Mouse (Mus musculus) C2C12 (cell line): Measurements from ENCODE around the gene Msi2. TPM values are rescaled to one million over a fixed set of nuclear protein-coding genes. Genes with fewer than 3 reads are reported as not detected.

Experiments
- H3K27me3 ChIP-seq: one replicate; pipeline ENCODE4 v1.6.1; 2011; ENCODE audit not compliant: control insufficient read depth, insufficient read depth, insufficient read length
- H3K36me3 ChIP-seq: one replicate; pipeline ENCODE4 v1.6.1; 2011; ENCODE audit not compliant: control insufficient read depth, insufficient read depth
- H3K4me3 ChIP-seq: one replicate; pipeline ENCODE4 v1.5.1; 2011; ENCODE audit warnings: mild to moderate bottlenecking, control low read depth; ENCODE audit not compliant: poor library complexity, insufficient read depth, severe bottlenecking
- H3K79me2 ChIP-seq: one replicate; pipeline ENCODE4 v1.6.1; 2011; ENCODE audit not compliant: control insufficient read depth, insufficient read depth
- H3K79me3 ChIP-seq: one replicate; pipeline ENCODE4 v1.6.1; 2011; ENCODE audit warnings: low read depth, control low read depth
- H3ac ChIP-seq: one replicate; pipeline ENCODE3; 2011; ENCODE audit warnings: low read depth; ENCODE audit not compliant: control insufficient read depth, insufficient read length
- CEBPB ChIP-seq: IDR thresholded peaks from one replicate; pipeline ENCODE4 v1.6.1; 2011; ENCODE audit warnings: low read depth, mild to moderate bottlenecking, control low read depth, moderate library complexity
- CTCF ChIP-seq: IDR thresholded peaks from one replicate; pipeline ENCODE4 v1.5.1; 2011; ENCODE audit not compliant: control insufficient read depth, insufficient read depth, insufficient read length
- FOSL1 ChIP-seq: IDR thresholded peaks from one replicate; pipeline ENCODE4 v1.8.0; 2011; ENCODE audit warnings: mild to moderate bottlenecking, low read length; ENCODE audit not compliant: poor library complexity, insufficient read depth, severe bottlenecking
- MAX ChIP-seq: IDR thresholded peaks from one replicate; pipeline ENCODE4 v1.6.1; 2011; ENCODE audit warnings: mild to moderate bottlenecking, control low read depth
- MYOD1 ChIP-seq: IDR thresholded peaks from one replicate; pipeline ENCODE4 v1.6.1; 2011; ENCODE audit warnings: low read depth; ENCODE audit not compliant: control insufficient read depth, insufficient read length
- MYOG ChIP-seq: IDR thresholded peaks from one replicate; pipeline ENCODE4 v1.6.1; 2011; ENCODE audit not compliant: control insufficient read depth, insufficient read length; ENCODE audit errors: extremely low read depth
- USF1 ChIP-seq: IDR thresholded peaks from one replicate; pipeline ENCODE4 v1.6.1; 2011; ENCODE audit warnings: low read depth, mild to moderate bottlenecking, control low read depth, moderate library complexity
- polyA plus RNA-seq: library from polyadenylated mRNA; unstranded; fragments of >200 nt; fragmentation: generic; extraction: Trizol; gene quantifications from one replicate; pipeline ENCODE4 v1.2.1, GENCODE M21; 2012; ENCODE audit warnings: missing spikeins

Msi2 gene
- polyA plus RNA-seq, 1 experiment = 8.4 TPM

DNA sequence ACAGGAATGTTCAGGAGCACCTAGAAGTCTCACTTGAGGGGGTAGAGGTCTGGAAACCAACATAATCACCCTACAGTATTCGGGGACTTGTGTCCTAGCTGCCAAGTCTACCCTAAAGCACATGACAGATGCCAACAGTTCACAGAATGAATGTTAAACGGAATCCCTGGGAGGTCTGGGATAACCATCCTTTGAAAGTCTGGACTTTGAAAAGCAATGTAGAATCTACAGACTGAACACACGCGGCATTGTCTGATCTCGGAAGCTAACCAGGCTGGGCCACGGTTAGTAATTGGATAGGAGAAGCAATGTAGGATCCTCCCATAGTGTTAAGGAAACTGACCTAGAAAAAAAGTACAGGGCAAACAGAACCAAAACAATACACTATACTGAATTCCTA, 105.3 kb downstream of the Msi2 start:
- Histone ChIP-seq H3ac (no peak overlapping the region), H3K36me3 (no peaks in the 10 kb centered on the region), H3K79me2 (no peaks in the 10 kb centered on the region)

DNA sequence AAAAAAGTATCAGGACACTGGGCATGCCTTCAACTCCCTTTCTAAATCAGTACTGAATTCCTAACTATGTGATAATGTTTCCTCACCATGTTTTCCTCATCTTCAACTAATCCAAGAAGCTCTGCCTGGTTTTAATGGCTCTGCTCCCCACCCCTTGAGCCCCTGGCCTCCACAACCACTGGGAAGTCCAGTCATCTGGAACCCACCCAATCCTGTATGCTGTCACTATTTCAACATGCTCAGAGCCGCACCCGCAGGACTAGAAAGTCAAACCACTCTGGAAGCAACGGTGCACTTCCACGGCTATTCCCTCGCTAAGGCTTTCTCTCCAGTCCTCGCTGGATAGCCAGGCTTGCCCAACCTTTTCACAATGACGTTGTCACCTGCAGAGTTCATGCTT, 106.2 kb downstream of the Msi2 start:
- TF ChIP-seq CEBPB (peak; percentile 45), USF1 (no peak)
- H3ac ChIP-seq = no peak overlapping the region

More for the DNA sequence above, 105.3 kb downstream of the Msi2 start:
- Histone ChIP-seq H3K79me3 (no peaks in the 10 kb centered on the region), H3K4me3 (no peak overlapping the region), H3K27me3 (no peaks in the 10 kb centered on the region)
- TF ChIP-seq CEBPB = no peak
- TF ChIP-seq FOSL1 = no peak
- TF ChIP-seq MYOG = no peak
- TF ChIP-seq USF1 = no peak
- no peak for TF ChIP-seq CTCF
- TF ChIP-seq MAX = no peak
- no peak for TF ChIP-seq MYOD1

DNA sequence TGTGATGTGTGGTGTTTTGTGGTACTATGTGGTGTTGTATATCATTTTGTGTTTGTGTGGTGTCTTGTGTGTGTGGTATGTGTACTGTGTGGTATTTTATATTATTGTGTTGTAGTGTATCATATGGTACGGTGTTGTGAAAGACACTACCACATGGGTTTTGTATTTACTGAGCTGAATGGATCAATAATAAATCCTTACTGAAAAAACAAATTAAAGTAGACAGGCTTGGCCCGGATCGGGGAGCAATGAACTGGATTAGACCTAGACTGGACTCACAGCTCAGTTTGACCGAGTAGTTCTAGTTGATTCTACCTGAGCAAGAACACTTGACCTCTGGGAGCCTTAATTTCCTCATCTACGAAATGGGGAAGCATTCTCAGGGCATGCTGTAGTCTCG, 107.5 kb downstream of the Msi2 start:
- H3K36me3 ChIP-seq = no peaks in the 10 kb centered on the region
- peaks cover 5% of the 10 kb centered on the region for H3K79me2 ChIP-seq
- no peak overlapping the region for H3K4me3 ChIP-seq
- no peak overlapping the region for H3ac ChIP-seq
- H3K27me3 ChIP-seq = no peaks in the 10 kb centered on the region
- H3K79me3 ChIP-seq = no peaks in the 10 kb centered on the region
- TF ChIP-seq CEBPB = no peak
- TF ChIP-seq MYOG = no peak
- TF ChIP-seq USF1 = no peak
- no peak for TF ChIP-seq MYOD1

More for the DNA sequence above, 106.2 kb downstream of the Msi2 start:
- H3K27me3 ChIP-seq = no peaks in the 10 kb centered on the region
- H3K36me3 ChIP-seq = no peaks in the 10 kb centered on the region
- H3K4me3 ChIP-seq = no peak overlapping the region
- H3K79me3 ChIP-seq = no peaks in the 10 kb centered on the region
- peaks cover 4% of the 10 kb centered on the region for H3K79me2 ChIP-seq

DNA sequence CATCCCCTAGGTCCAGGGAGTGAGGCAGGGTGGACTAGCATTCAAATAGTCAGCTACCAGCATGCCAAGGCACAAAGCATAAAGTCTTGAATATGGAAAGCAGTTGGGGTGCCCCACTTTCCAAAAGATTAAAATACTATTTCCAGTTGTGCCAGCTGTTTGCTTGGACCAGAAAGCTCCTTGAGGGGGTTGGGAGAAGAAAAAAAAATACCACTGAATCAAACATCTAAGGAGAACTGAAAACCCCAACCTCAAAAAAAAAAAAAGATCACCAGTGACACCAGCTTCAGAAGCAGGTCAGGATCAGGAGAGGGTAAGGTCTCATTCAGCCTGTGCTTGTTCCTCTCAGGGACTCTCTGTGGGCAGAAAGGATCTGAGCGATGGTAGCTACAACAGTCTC, 108.2 kb downstream of the Msi2 start:
- Histone ChIP-seq H3K79me3 (no peaks in the 10 kb centered on the region), H3K36me3 (no peaks in the 10 kb centered on the region), H3K4me3 (no peak overlapping the region), H3K79me2 (peaks cover 5% of the 10 kb centered on the region), H3K27me3 (no peaks in the 10 kb centered on the region), H3ac (no peak overlapping the region)
- TF ChIP-seq FOSL1 (no peak), MAX (no peak), USF1 (no peak), MYOG (no peak), MYOD1 (no peak), CTCF (no peak), CEBPB (no peak)

DNA sequence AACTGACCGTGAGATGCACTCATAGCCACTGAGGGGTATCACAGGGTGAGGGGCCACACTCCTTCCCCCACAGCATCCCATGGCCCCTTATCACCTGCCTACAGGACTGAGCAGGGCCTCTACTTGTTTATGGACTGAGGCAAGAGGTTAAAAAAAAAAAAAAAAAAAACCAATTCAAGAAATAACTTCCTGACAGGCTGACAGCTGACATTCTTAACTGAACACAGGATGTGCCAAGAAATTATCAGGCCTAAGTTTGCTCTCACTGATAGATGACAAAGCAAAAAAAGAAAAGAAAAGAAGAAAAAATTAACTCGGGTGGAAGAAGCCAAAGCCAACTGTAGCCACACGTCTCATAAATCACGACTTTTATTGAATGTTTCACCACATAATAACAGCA, 109.7 kb downstream of the Msi2 start:
- Histone ChIP-seq H3K79me3 (no peaks in the 10 kb centered on the region), H3K27me3 (no peaks in the 10 kb centered on the region), H3K36me3 (no peaks in the 10 kb centered on the region), H3K4me3 (no peak overlapping the region), H3K79me2 (peaks cover 5% of the 10 kb centered on the region), H3ac (no peak overlapping the region)
- TF ChIP-seq FOSL1 (no peak), MYOD1 (no peak), MYOG (no peak), MAX (no peak), CEBPB (no peak), CTCF (no peak), USF1 (no peak)

DNA sequence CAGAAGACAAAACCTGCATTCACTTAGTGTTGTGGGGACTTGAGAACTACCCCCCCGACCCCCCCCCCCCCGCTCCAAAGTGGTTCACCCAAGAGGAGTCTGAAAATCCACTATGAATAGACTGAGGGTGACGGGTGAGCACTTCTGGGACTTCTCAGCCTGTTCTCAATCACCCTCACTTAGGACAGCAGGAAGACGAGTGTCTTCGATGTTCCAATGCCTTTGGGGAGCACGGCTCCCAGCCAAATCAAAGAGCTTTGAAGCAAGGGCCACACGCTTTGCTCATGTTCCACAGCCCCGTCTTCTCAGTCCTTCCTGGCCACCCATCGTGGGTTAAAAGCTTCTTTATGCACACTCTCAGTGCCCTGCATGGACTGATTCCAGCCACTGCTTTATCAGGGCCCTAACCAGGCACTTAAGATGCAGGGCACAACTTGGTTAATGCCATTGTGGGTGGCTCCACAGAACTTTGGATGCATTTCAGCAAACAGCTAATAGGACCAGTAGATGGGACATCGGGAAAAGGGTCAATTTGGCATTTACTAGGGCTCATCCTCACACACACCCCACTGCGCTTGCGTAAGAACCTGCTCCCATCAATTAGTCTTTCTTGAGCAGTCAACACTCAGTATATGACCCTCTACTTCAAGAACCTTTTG, 110.5 kb downstream of the Msi2 start:
- H3ac ChIP-seq = no peak overlapping the region
- TF ChIP-seq MAX = no peak
- TF ChIP-seq MYOG = no peak
- no peak for TF ChIP-seq CTCF
- no peak for TF ChIP-seq FOSL1
- TF ChIP-seq MYOD1 = no peak
- TF ChIP-seq CEBPB = no peak
- TF ChIP-seq USF1 = no peak
- peaks cover 5% of the 10 kb centered on the region for H3K79me2 ChIP-seq
- H3K36me3 ChIP-seq = no peaks in the 10 kb centered on the region
- peaks cover 2% of the 10 kb centered on the region for H3K79me3 ChIP-seq
- H3K27me3 ChIP-seq = no peaks in the 10 kb centered on the region
- no peak overlapping the region for H3K4me3 ChIP-seq
